Mouse (Mus musculus) regulatory T cell (primary cell): ENCODE results near the gene Pced1a.
"Not testable (repeated sequence)": the region's sequence is repeated elsewhere in the genome, so short reads cannot be mapped to it uniquely, and the experiment has no call there.

Source experiments
- in situ Hi-C: fragments of 300-600 bp; cut with MboI, MseI; formaldehyde crosslinking; loops from one replicate; pipeline ENCODE4 v1.15.1; 2025; ENCODE audit warnings: high pct_unique_total_duplicates

Pced1a gene

GRCm38 (mm10) chr2:130390993-130391625 lies 33.4 kb downstream of the Pced1a start:
- in situ Hi-C loops, result no loop called here

DNA sequence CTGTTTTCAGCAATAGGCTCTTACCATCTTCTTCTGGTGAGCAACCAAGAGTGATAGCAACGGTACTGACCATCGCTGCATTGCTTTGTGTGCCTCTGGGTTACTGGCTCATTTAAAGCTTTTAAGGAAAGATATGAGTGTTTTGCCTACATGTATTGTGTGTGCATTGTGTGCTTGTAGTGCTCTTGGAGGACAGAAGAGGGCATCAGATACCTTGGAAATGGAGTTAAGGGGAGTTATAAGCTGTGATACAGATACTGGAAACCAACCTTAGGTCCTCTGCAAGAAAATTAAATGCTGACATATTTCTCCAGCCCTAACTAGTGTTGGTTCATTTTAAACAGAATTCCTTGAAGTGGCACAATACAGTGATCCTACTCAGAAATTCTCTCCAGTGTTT lies 35.7 kb downstream of the Pced1a start:
- in situ Hi-C loops, result no loop called here

- in situ Hi-C loops, result no loop called here
These were observed 38.3 kb downstream of the Pced1a start for GRCm38 (mm10) chr2:130386212-130386611.

- in situ Hi-C loops, result no loop called here
These were observed 40.6 kb downstream of the Pced1a start for GRCm38 (mm10) chr2:130383895-130384294.

DNA sequence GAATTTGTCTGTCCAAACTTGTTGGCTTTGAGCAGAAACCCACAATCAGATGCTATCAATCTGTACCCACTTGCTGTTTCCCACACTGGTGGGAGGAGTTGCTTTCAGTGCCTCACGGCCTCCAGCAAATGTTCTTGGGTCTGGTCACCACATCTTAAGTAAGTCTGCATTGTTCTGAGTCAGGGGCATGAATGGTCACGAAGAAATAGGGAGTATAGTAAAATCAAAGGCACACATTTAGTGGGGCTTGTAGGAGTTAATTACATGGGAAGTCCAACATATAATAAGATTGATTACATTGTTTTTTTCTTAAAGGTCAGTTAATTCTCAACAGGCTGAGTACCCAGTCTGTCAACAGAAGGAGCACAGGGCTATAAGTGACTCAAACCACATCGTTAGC lies 41.3 kb downstream of the Pced1a start:
- in situ Hi-C loops, result no loop called here

GRCm38 (mm10) chr2:130374951-130375350 lies 49.5 kb downstream of the Pced1a start:
- in situ Hi-C loops, result no loop called here

- in situ Hi-C loops, result not testable (repeated sequence)
These were observed 51.5 kb downstream of the Pced1a start for GRCm38 (mm10) chr2:130373026-130373425.

- in situ Hi-C loops, result loop anchor here (5.0 kb wide), 1 partner anchor 60 kb away; no protein-coding TSS in a partner anchor
These were observed 57.1 kb downstream of the Pced1a start for GRCm38 (mm10) chr2:130367386-130367785.
